Mouse (Mus musculus): ENCODE data around the gene Gpa33. TPM values are rescaled to one million over a fixed set of nuclear protein-coding genes. Genes with fewer than 3 reads are reported as not detected.

Gpa33 gene
- total RNA-seq, 2 experiments from 2014 or later = not detected

- peak; percentile 75 to 85 for DNase-seq (ENCODE audit: low spot score in 2 of 2)
These were observed 30.8 kb downstream of the Gpa33 start for GRCm38 (mm10) chr1:166160569-166161445.

GRCm38 (mm10) chr1:166164580-166164979 lies 34.5 kb downstream of the Gpa33 start:
- no peak for DNase-seq (ENCODE audit: low spot score in 2 of 2)

GRCm38 (mm10) chr1:166165159-166165558 lies 35.1 kb downstream of the Gpa33 start:
- no peak for DNase-seq (ENCODE audit: low spot score in 2 of 2)

- no peak for DNase-seq (ENCODE audit: low spot score in 2 of 2)
These were observed 37.4 kb downstream of the Gpa33 start for GRCm38 (mm10) chr1:166167405-166167804.

GRCm38 (mm10) chr1:166168017-166168416 lies 38.0 kb downstream of the Gpa33 start:
- DNase-seq (ENCODE audit: low spot score in 2 of 2) = no peak

GRCm38 (mm10) chr1:166169713-166170112 lies 39.7 kb downstream of the Gpa33 start:
- DNase-seq (ENCODE audit: low spot score in 2 of 2) = no peak

GRCm38 (mm10) chr1:166170852-166171251 lies 40.8 kb downstream of the Gpa33 start:
- no peak for DNase-seq (ENCODE audit: low spot score in 2 of 2)

- no peak for DNase-seq (ENCODE audit: low spot score in 2 of 2)
These were observed 43.0 kb downstream of the Gpa33 start for GRCm38 (mm10) chr1:166172992-166173391.

- no peak for DNase-seq (ENCODE audit: low spot score in 2 of 2)
These were observed 43.6 kb downstream of the Gpa33 start for GRCm38 (mm10) chr1:166173621-166174020.

GRCm38 (mm10) chr1:166181510-166181909 lies 51.5 kb downstream of the Gpa33 start:
- no peak for DNase-seq (ENCODE audit: low spot score in 2 of 2)

GRCm38 (mm10) chr1:166182952-166183627 lies 53.1 kb downstream of the Gpa33 start:
- DNase-seq (ENCODE audit: low spot score in 2 of 2) = peak in 1 of 2 experiments; percentile 44

GRCm38 (mm10) chr1:166184391-166185229 lies 54.6 kb downstream of the Gpa33 start:
- DNase-seq (ENCODE audit: low spot score in 2 of 2) = peak; percentile 19 to 31

GRCm38 (mm10) chr1:166185357-166185756 lies 55.3 kb downstream of the Gpa33 start:
- no peak for DNase-seq (ENCODE audit: low spot score in 2 of 2)

GRCm38 (mm10) chr1:166189821-166190220 lies 59.8 kb downstream of the Gpa33 start:
- DNase-seq (ENCODE audit: low spot score in 2 of 2) = no peak

GRCm38 (mm10) chr1:166204171-166204570 lies 74.1 kb downstream of the Gpa33 start:
- no peak for DNase-seq (ENCODE audit: low spot score in 2 of 2)

- DNase-seq (ENCODE audit: low spot score in 2 of 2) = no peak
These were observed 75.1 kb downstream of the Gpa33 start for GRCm38 (mm10) chr1:166205159-166205558.

- DNase-seq (ENCODE audit: low spot score in 2 of 2) = no peak
These were observed 79.3 kb downstream of the Gpa33 start for GRCm38 (mm10) chr1:166209371-166209770.

- no peak for DNase-seq (ENCODE audit: low spot score in 2 of 2)
These were observed 84.1 kb downstream of the Gpa33 start for GRCm38 (mm10) chr1:166214181-166214580.
